Mouse (Mus musculus) spleen, adult 2 months (tissue): ENCODE measurements around the gene Slit1.

Experiments
- CTCF ChIP-seq: fragments of 200-500 bp; IDR thresholded peaks from 2 replicates; pipeline ENCODE4 v1.5.1; 2011; ENCODE audit warnings: mild to moderate bottlenecking, inconsistent platforms; ENCODE audit not compliant: insufficient read depth, insufficient read length, insufficient replicate concordance; ENCODE audit errors: extremely low read depth
- POLR2A ChIP-seq: fragments of 200-500 bp; IDR thresholded peaks from 2 replicates; pipeline ENCODE4 v1.6.1; 2011; ENCODE audit warnings: low read depth, low read length, inconsistent platforms

- no peak for TF ChIP-seq CTCF
- TF ChIP-seq POLR2A: no peak
These were observed 16.3 kb upstream of the Slit1 start for GRCm38 (mm10) chr19:41759765-41760164.
